Mouse (Mus musculus) bone marrow macrophage, adult 2 months (primary cell): ENCODE measurements at regions not wholly inside any gene's neighbourhood (a gene's known extent, or its start where the extent isn't known, plus 50 kb on each side); places are given as distances from the start of the nearest gene placed in this dataset.

Experiments
- CTCF ChIP-seq: IDR thresholded peaks from 2 replicates; pipeline ENCODE4 v1.5.1; 2012; ENCODE audit warnings: low read depth, mild to moderate bottlenecking, low read length, moderate library complexity
- POLR2A ChIP-seq: IDR thresholded peaks from 2 replicates; pipeline ENCODE4 v1.6.1; 2012; ENCODE audit warnings: mild to moderate bottlenecking, low read depth, low read length, borderline replicate concordance

DNA sequence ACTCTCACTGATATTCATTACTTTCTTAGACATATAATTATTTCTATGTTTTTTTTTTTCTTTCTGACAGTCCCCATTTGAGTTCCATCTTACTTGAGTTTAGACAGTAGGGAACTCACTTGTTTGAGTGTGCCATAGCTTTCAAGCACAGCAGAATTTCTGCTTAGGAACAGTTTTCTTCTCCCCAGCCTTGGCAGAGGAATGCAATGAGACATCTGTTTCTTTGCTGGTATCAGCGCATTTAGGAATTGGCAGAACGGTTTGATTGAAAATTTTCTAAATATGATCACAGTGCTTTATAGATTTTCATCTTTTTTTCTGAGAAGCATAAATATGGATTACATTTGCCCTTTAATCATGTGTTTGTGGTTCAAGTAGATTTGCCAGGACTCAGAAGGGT lies 448.6 kb downstream of the Chl1 start:
- no peak for TF ChIP-seq CTCF
- no peak for TF ChIP-seq POLR2A
